Mouse (Mus musculus) C2C12 (cell line): ENCODE data around the gene Smg6. TPM values are rescaled to one million over a fixed set of nuclear protein-coding genes. Genes with fewer than 3 reads are reported as not detected.

Source experiments
- H3K27me3 ChIP-seq: one replicate; pipeline ENCODE4 v1.6.1; 2011; ENCODE audit not compliant: control insufficient read depth, insufficient read depth, insufficient read length
- H3K36me3 ChIP-seq: one replicate; pipeline ENCODE4 v1.6.1; 2011; ENCODE audit not compliant: control insufficient read depth, insufficient read depth
- H3K4me3 ChIP-seq: one replicate; pipeline ENCODE4 v1.5.1; 2011; ENCODE audit warnings: mild to moderate bottlenecking, control low read depth; ENCODE audit not compliant: poor library complexity, insufficient read depth, severe bottlenecking
- H3K79me2 ChIP-seq: one replicate; pipeline ENCODE4 v1.6.1; 2011; ENCODE audit not compliant: control insufficient read depth, insufficient read depth
- H3K79me3 ChIP-seq: one replicate; pipeline ENCODE4 v1.6.1; 2011; ENCODE audit warnings: low read depth, control low read depth
- H3ac ChIP-seq: one replicate; pipeline ENCODE3; 2011; ENCODE audit warnings: low read depth; ENCODE audit not compliant: control insufficient read depth, insufficient read length
- CEBPB ChIP-seq: IDR thresholded peaks from one replicate; pipeline ENCODE4 v1.6.1; 2011; ENCODE audit warnings: low read depth, mild to moderate bottlenecking, control low read depth, moderate library complexity
- CTCF ChIP-seq: IDR thresholded peaks from one replicate; pipeline ENCODE4 v1.5.1; 2011; ENCODE audit not compliant: control insufficient read depth, insufficient read depth, insufficient read length
- FOSL1 ChIP-seq: IDR thresholded peaks from one replicate; pipeline ENCODE4 v1.8.0; 2011; ENCODE audit warnings: mild to moderate bottlenecking, low read length; ENCODE audit not compliant: poor library complexity, insufficient read depth, severe bottlenecking
- MAX ChIP-seq: IDR thresholded peaks from one replicate; pipeline ENCODE4 v1.6.1; 2011; ENCODE audit warnings: mild to moderate bottlenecking, control low read depth
- MYOD1 ChIP-seq: IDR thresholded peaks from one replicate; pipeline ENCODE4 v1.6.1; 2011; ENCODE audit warnings: low read depth; ENCODE audit not compliant: control insufficient read depth, insufficient read length
- MYOG ChIP-seq: IDR thresholded peaks from one replicate; pipeline ENCODE4 v1.6.1; 2011; ENCODE audit not compliant: control insufficient read depth, insufficient read length; ENCODE audit errors: extremely low read depth
- USF1 ChIP-seq: IDR thresholded peaks from one replicate; pipeline ENCODE4 v1.6.1; 2011; ENCODE audit warnings: low read depth, mild to moderate bottlenecking, control low read depth, moderate library complexity
- polyA plus RNA-seq: library from polyadenylated mRNA; unstranded; fragments of >200 nt; fragmentation: generic; extraction: Trizol; gene quantifications from one replicate; pipeline ENCODE4 v1.2.1, GENCODE M21; 2012; ENCODE audit warnings: missing spikeins

Gene Smg6
- polyA plus RNA-seq, 1 experiment = 7.5 TPM

DNA sequence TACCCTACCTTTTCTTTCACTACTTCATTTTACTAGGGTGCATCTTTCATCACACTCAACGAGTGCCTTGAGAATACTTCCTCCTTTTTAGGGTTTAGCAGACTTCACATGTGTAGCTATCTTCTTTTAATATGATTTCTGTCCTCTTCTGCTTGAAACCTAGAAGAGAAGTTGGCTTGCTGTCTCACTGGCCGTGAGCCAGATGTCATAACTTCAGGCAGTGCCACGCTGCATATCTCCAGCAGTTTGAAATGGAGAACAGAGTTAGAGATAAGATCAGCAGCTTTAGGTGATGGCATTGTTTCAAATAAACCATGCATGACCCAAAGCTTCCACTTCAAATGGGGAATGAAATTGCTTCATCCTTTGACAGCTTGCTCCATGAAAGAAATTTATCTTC is 166.5 kb downstream of the Smg6 start:
- Histone ChIP-seq H3K36me3 (no peaks in the 10 kb centered on the region), H3ac (no peak overlapping the region), H3K79me3 (no peaks in the 10 kb centered on the region), H3K79me2 (no peaks in the 10 kb centered on the region), H3K4me3 (no peak overlapping the region), H3K27me3 (no peaks in the 10 kb centered on the region)
- no peak for TF ChIP-seq FOSL1
- TF ChIP-seq MYOG = no peak
- TF ChIP-seq CEBPB = no peak
- no peak for TF ChIP-seq USF1
- TF ChIP-seq MAX = no peak
- TF ChIP-seq MYOD1 = no peak
- no peak for TF ChIP-seq CTCF

- Histone ChIP-seq H3ac (no peak overlapping the region), H3K36me3 (no peaks in the 10 kb centered on the region), H3K79me3 (no peaks in the 10 kb centered on the region), H3K27me3 (no peaks in the 10 kb centered on the region), H3K79me2 (no peaks in the 10 kb centered on the region), H3K4me3 (no peak overlapping the region)
- TF ChIP-seq MYOD1 = no peak
- no peak for TF ChIP-seq USF1
- TF ChIP-seq CEBPB = no peak
- TF ChIP-seq FOSL1 = no peak
- TF ChIP-seq MAX = no peak
- TF ChIP-seq MYOG = no peak
- no peak for TF ChIP-seq CTCF
Observed at GRCm38 (mm10) chr11:75092656-75093055, 167.0 kb downstream of the Smg6 start.

DNA sequence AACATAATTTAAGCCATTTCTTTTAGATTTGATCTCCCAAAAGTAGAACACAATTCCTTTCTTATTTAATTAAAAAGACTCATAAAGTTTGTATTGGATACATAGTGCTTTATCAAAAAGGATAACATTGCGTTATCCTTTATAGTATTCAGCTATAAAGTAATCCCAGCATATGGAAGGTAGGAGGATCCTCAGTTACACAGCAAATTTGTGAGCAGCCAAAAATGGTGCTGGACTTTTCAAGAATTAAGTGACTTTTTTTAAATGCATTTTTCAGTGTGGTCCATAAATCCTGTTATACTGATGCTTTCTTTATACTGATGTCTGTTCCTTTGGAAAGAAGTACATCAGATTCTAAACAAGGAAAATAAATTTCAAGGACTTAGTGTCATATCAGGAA is 169.1 kb downstream of the Smg6 start:
- no peak for TF ChIP-seq MAX
- H3K79me3 ChIP-seq = no peaks in the 10 kb centered on the region
- H3ac ChIP-seq = no peak overlapping the region
- H3K4me3 ChIP-seq = no peak overlapping the region
- no peaks in the 10 kb centered on the region for H3K36me3 ChIP-seq
- H3K27me3 ChIP-seq = no peaks in the 10 kb centered on the region
- H3K79me2 ChIP-seq = no peaks in the 10 kb centered on the region

DNA sequence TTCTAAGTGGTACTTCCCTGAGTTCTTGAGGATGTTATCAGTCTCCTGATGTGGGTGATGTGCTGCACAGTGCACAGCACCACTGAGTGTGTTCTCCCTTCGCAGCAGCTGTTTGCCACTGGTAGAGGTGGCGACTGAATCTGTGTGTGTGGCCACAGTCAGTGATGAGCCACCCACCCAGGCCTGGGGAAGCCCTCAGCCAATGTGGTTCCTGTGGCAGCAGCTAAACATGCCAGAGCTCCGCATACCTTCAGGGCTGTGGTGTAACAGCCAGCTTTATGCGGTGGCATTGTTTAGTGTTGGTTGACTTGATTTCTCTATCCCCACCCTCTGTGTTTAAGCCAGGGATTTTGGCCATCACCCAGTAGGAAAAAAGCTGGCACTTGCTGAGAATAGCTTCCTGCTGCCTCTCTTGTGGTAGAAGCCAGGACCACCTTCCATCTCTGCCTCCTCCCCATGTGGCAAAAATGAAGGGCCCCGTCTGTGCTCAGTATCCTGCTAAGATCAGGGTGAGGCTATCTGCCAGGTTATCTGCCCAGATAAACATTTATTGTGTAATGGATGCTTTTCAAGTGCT is 177.2 kb downstream of the Smg6 start:
- no peak overlapping the region for H3ac ChIP-seq
- no peaks in the 10 kb centered on the region for H3K36me3 ChIP-seq
- H3K27me3 ChIP-seq = no peaks in the 10 kb centered on the region
- TF ChIP-seq CEBPB (no peak), USF1 (no peak), CTCF (no peak), FOSL1 (no peak), MYOD1 (no peak), MYOG (no peak), MAX (no peak)
- no peak overlapping the region for H3K4me3 ChIP-seq
- H3K79me3 ChIP-seq = no peaks in the 10 kb centered on the region
- H3K79me2 ChIP-seq = no peaks in the 10 kb centered on the region

- Histone ChIP-seq H3K79me3 (no peaks in the 10 kb centered on the region), H3K27me3 (no peaks in the 10 kb centered on the region), H3ac (no peak overlapping the region), H3K4me3 (no peak overlapping the region), H3K79me2 (no peaks in the 10 kb centered on the region), H3K36me3 (no peaks in the 10 kb centered on the region)
- TF ChIP-seq FOSL1 = no peak
- no peak for TF ChIP-seq CEBPB
- TF ChIP-seq MYOD1 = no peak
- TF ChIP-seq MYOG = no peak
Observed at GRCm38 (mm10) chr11:75106614-75107013, 181.0 kb downstream of the Smg6 start.

DNA sequence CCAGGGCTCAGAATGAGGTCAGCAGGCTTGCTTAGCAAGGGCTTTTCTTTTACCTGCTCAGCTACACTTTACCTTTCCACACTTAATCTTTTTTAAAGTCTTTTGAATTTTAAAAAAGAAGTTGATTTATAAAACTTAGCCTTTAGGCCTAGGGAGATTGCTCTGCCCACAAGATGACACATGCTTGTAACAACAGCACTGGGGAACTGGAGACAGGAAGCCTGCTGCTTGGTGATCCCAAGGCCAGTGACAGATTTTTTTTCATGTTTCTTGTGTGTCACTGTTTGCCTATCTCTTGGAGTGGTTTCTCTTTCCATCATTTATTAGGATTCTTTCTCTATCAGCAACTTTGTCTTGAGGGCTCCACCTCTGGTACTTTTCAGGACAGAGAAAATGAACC is 183.3 kb downstream of the Smg6 start:
- Histone ChIP-seq H3K36me3 (no peaks in the 10 kb centered on the region), H3K79me3 (no peaks in the 10 kb centered on the region), H3K79me2 (no peaks in the 10 kb centered on the region), H3K27me3 (no peaks in the 10 kb centered on the region), H3K4me3 (no peak overlapping the region), H3ac (no peak overlapping the region)
- TF ChIP-seq CTCF = no peak
- TF ChIP-seq FOSL1 = no peak
- no peak for TF ChIP-seq USF1
- TF ChIP-seq MAX = no peak
- no peak for TF ChIP-seq MYOD1
- no peak for TF ChIP-seq CEBPB
- no peak for TF ChIP-seq MYOG
